Mouse (Mus musculus): ENCODE data around the gene Zswim5. TPM values are rescaled to one million over a fixed set of nuclear protein-coding genes. Genes with fewer than 3 reads are reported as not detected.

Gene Zswim5
- polyA plus RNA-seq, 1 experiment from 2014 or later: 1.3 TPM

GRCm38 (mm10) chr4:117019206-117020134 is 142.3 kb downstream of the Zswim5 start, which contains the start of gene Eif2b3:
Gene Eif2b3 (plus strand): TSS chr4:117019402.
- H3K27me3 ChIP-seq (ENCODE audit: control insufficient read depth, insufficient read depth, low read length): no peaks in the 10 kb centered on the region
- 0 out of 2 replicates have a peak, but pooled peaks cover 5% of the 10 kb centered on the region for H3K4me1 ChIP-seq (ENCODE audit: control insufficient read depth, insufficient read depth, low read length)
- DNase-seq (ENCODE audit: low spot score) (peak; percentile 93), ATAC-seq (ENCODE audit: insufficient number of reproducible peaks, low FRiP score, low TSS enrichment, low read depth) (peak; percentile 84)
- no peaks in the 10 kb centered on the region for H3K9me3 ChIP-seq (ENCODE audit: control insufficient read depth, low read length)
- WGBS: under 1% methylated on average over 61 of the region's 61 CpGs
- no peak within 1 kb of the TSS for H3K27ac ChIP-seq (replicated peaks; ENCODE audit: low read depth, low read length)
- peaks cover 7% of the 10 kb centered on the region; the same call in 1 of the 2 replicates for H3K36me3 ChIP-seq (ENCODE audit: control insufficient read depth, insufficient read depth, low read length)
- peak within 1 kb of the TSS; percentile 84 for H3K9ac ChIP-seq (ENCODE audit: low read length)
- H3K4me2 ChIP-seq (ENCODE audit: low read depth, severe bottlenecking): peak within 1 kb of the TSS; percentile 60
- H3K4me3 ChIP-seq (ENCODE audit: low read depth, low read length): peak within 1 kb of the TSS; percentile 71

GRCm38 (mm10) chr4:117023469-117023868 is 146.3 kb downstream of the Zswim5 start:
- Histone ChIP-seq H3K27me3 (ENCODE audit: control insufficient read depth, insufficient read depth, low read length) (no peaks in the 10 kb centered on the region), H3K36me3 (ENCODE audit: control insufficient read depth, insufficient read depth, low read length) (peaks cover 7% of the 10 kb centered on the region; the same call in 1 of the 2 replicates), H3K9me3 (ENCODE audit: control insufficient read depth, low read length) (no peaks in the 10 kb centered on the region), H3K4me3 (ENCODE audit: low read depth, low read length) (no peak overlapping the region), H3K9ac (ENCODE audit: low read length) (no peak overlapping the region), H3K27ac (replicated peaks; ENCODE audit: low read depth, low read length) (no peak overlapping the region), H3K4me2 (ENCODE audit: low read depth, severe bottlenecking) (no peak overlapping the region), H3K4me1 (ENCODE audit: control insufficient read depth, insufficient read depth, low read length) (0 out of 2 replicates have a peak, but pooled peaks cover 5% of the 10 kb centered on the region)
- WGBS: 95% methylated on average over 4 of the region's 4 CpGs
- ATAC-seq (ENCODE audit: insufficient number of reproducible peaks, low FRiP score, low TSS enrichment, low read depth) (no peak), DNase-seq (ENCODE audit: low spot score) (no peak)

- Histone ChIP-seq H3K9ac (ENCODE audit: low read length) (no peak overlapping the region), H3K27me3 (ENCODE audit: control insufficient read depth, insufficient read depth, low read length) (no peaks in the 10 kb centered on the region), H3K4me3 (ENCODE audit: low read depth, low read length) (no peak overlapping the region), H3K9me3 (ENCODE audit: control insufficient read depth, low read length) (no peaks in the 10 kb centered on the region), H3K27ac (replicated peaks; ENCODE audit: low read depth, low read length) (no peak overlapping the region), H3K36me3 (ENCODE audit: control insufficient read depth, insufficient read depth, low read length) (peaks cover 2% of the 10 kb centered on the region; the same call in 1 of the 2 replicates), H3K4me1 (ENCODE audit: control insufficient read depth, insufficient read depth, low read length) (no peaks in the 10 kb centered on the region), H3K4me2 (ENCODE audit: low read depth, severe bottlenecking) (no peak overlapping the region)
- DNase-seq (ENCODE audit: low spot score): no peak
- WGBS: 87% methylated on average over 1 of the region's 1 CpGs
- ATAC-seq (ENCODE audit: insufficient number of reproducible peaks, low FRiP score, low TSS enrichment, low read depth): no peak
These were observed 153.9 kb downstream of the Zswim5 start for GRCm38 (mm10) chr4:117031105-117031504.

Other genes with a start within 250 kb of the Zswim5 start
- 402 and 418 TPM in 2 replicates for gene Nasp, start 249.4 kb upstream of the Zswim5 start, polyA plus RNA-seq (2014; fragmentation: Nextera tagmentation; extraction: Ambion mirVana)
- gene Akr1a1, start 225.7 kb upstream of the Zswim5 start, polyA plus RNA-seq (2014; fragmentation: Nextera tagmentation; extraction: Ambion mirVana): 677 and 736 TPM in 2 replicates
- 1,258 and 1,286 TPM in 2 replicates for gene Prdx1, start 191.8 kb upstream of the Zswim5 start, polyA plus RNA-seq (2014; fragmentation: Nextera tagmentation; extraction: Ambion mirVana)
- gene Mmachc, start 169.0 kb upstream of the Zswim5 start, polyA plus RNA-seq (2014; fragmentation: Nextera tagmentation; extraction: Ambion mirVana): 24.0 and 27.7 TPM in 2 replicates
- 34.4 and 36.4 TPM in 2 replicates for gene Ccdc163, start 168.9 kb upstream of the Zswim5 start, polyA plus RNA-seq (2014; fragmentation: Nextera tagmentation; extraction: Ambion mirVana)
- 12.3 and 12.5 TPM in 2 replicates for gene Tesk2, start 156.4 kb upstream of the Zswim5 start, polyA plus RNA-seq (2014; fragmentation: Nextera tagmentation; extraction: Ambion mirVana)
- 41.1 and 43.3 TPM in 2 replicates for gene Toe1, start 69.7 kb upstream of the Zswim5 start, polyA plus RNA-seq (2014; fragmentation: Nextera tagmentation; extraction: Ambion mirVana)
- gene Mutyh, start 69.7 kb upstream of the Zswim5 start, polyA plus RNA-seq (2014; fragmentation: Nextera tagmentation; extraction: Ambion mirVana): 21.2 and 25.3 TPM in 2 replicates
- gene Hpdl, start 55.7 kb upstream of the Zswim5 start, polyA plus RNA-seq (2014; fragmentation: Nextera tagmentation; extraction: Ambion mirVana): 1.2 and 1.4 TPM in 2 replicates
- gene Urod, start 117.0 kb downstream of the Zswim5 start, polyA plus RNA-seq (2014; fragmentation: Nextera tagmentation; extraction: Ambion mirVana): 121 and 129 TPM in 2 replicates
- gene Hectd3, start 117.9 kb downstream of the Zswim5 start, polyA plus RNA-seq (2014; fragmentation: Nextera tagmentation; extraction: Ambion mirVana): 6.7 and 9.9 TPM in 2 replicates
- 53.5 and 57.2 TPM in 2 replicates for gene Eif2b3, start 142.0 kb downstream of the Zswim5 start, polyA plus RNA-seq (2014; fragmentation: Nextera tagmentation; extraction: Ambion mirVana)
- gene Ptch2, start 218.7 kb downstream of the Zswim5 start, polyA plus RNA-seq (2014; fragmentation: Nextera tagmentation; extraction: Ambion mirVana): 6.1 and 6.3 TPM in 2 replicates
- gene Btbd19, start 248.3 kb downstream of the Zswim5 start, polyA plus RNA-seq (2014; fragmentation: Nextera tagmentation; extraction: Ambion mirVana): 4.1 and 4.5 TPM in 2 replicates
- not detected in 2 replicates for gene Tctex1d4, start 249.4 kb downstream of the Zswim5 start, polyA plus RNA-seq (2014; fragmentation: Nextera tagmentation; extraction: Ambion mirVana)

Measured in limb, embryonic 11.5 days (tissue).